Mouse (Mus musculus): ENCODE measurements around the gene Trhde. TPM values are rescaled to one million over a fixed set of nuclear protein-coding genes. Genes with fewer than 3 reads are reported as not detected.

Trhde gene
- polyA plus RNA-seq, 1 experiment from 2014 or later: 0.16 TPM

DNA sequence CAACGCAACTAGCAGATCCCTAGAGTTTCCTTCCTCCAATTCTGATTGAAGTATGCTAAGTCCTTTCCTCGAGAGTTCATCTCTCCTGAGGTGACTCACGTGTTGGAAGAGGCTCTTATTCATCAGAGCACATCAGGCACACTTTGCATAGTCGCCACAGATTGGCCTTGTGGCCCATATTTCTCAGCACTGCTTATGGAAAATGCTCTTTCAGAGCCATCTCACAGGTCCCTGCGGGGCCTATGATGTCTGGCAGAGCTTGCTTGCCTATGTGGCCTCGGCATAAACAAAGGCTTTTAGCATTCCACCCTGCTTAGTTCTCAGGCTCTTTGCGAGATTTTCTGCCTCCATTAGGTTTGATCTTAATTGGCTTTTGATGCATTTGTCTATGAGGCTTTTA lies 396.8 kb downstream of the Trhde start:
- H3K36me3 ChIP-seq: no peaks in the 10 kb centered on the region
- ATAC-seq (ENCODE audit: borderline replicate concordance, extremely low read depth, low FRiP score, low TSS enrichment): no peak
- no peaks in the 10 kb centered on the region for H3K9me3 ChIP-seq
- H3K4me2 ChIP-seq: no peak overlapping the region
- no peaks in the 10 kb centered on the region for H3K4me1 ChIP-seq
- no peak overlapping the region for H3K9ac ChIP-seq
- H3K4me3 ChIP-seq: no peak overlapping the region
- H3K27ac ChIP-seq: no peak overlapping the region
- H3K27me3 ChIP-seq: no peaks in the 10 kb centered on the region
- WGBS: 47% methylated on average over 7 of the region's 7 CpGs

GRCm38 (mm10) chr10:114403795-114404194 lies 398.3 kb downstream of the Trhde start:
- H3K9ac ChIP-seq: no peak overlapping the region
- no peak overlapping the region for H3K4me3 ChIP-seq
- no peaks in the 10 kb centered on the region for H3K4me1 ChIP-seq
- H3K36me3 ChIP-seq: no peaks in the 10 kb centered on the region
- no peak overlapping the region for H3K27ac ChIP-seq
- H3K27me3 ChIP-seq: no peaks in the 10 kb centered on the region
- 41% methylated on average over 2 of the region's 2 CpGs for WGBS
- ATAC-seq (ENCODE audit: borderline replicate concordance, extremely low read depth, low FRiP score, low TSS enrichment): no peak
- no peak overlapping the region for H3K4me2 ChIP-seq
- H3K9me3 ChIP-seq: no peaks in the 10 kb centered on the region

GRCm38 (mm10) chr10:114370804-114371203 lies 431.3 kb downstream of the Trhde start:
- H3K9ac ChIP-seq: no peak overlapping the region
- H3K27ac ChIP-seq: no peak overlapping the region
- 75% methylated on average over 3 of the region's 3 CpGs for WGBS
- H3K4me3 ChIP-seq: no peak overlapping the region
- H3K4me1 ChIP-seq: no peaks in the 10 kb centered on the region
- H3K4me2 ChIP-seq: no peak overlapping the region
- ATAC-seq (ENCODE audit: borderline replicate concordance, extremely low read depth, low FRiP score, low TSS enrichment): no peak
- H3K27me3 ChIP-seq: no peaks in the 10 kb centered on the region
- no peaks in the 10 kb centered on the region for H3K9me3 ChIP-seq
- H3K36me3 ChIP-seq: no peaks in the 10 kb centered on the region

GRCm38 (mm10) chr10:114363442-114363841 lies 438.7 kb downstream of the Trhde start:
- no peak overlapping the region for H3K27ac ChIP-seq
- ATAC-seq (ENCODE audit: borderline replicate concordance, extremely low read depth, low FRiP score, low TSS enrichment): no peak
- WGBS: 77% methylated on average over 6 of the region's 6 CpGs
- H3K9me3 ChIP-seq: no peaks in the 10 kb centered on the region
- no peak overlapping the region for H3K4me3 ChIP-seq
- no peak overlapping the region for H3K9ac ChIP-seq
- H3K36me3 ChIP-seq: no peaks in the 10 kb centered on the region
- H3K4me1 ChIP-seq: no peaks in the 10 kb centered on the region
- no peak overlapping the region for H3K4me2 ChIP-seq
- no peaks in the 10 kb centered on the region for H3K27me3 ChIP-seq

GRCm38 (mm10) chr10:114362631-114363030 lies 439.5 kb downstream of the Trhde start:
- no peak overlapping the region for H3K27ac ChIP-seq
- ATAC-seq (ENCODE audit: borderline replicate concordance, extremely low read depth, low FRiP score, low TSS enrichment): no peak

More at GRCm38 (mm10) chr10:114362631-114363030, 439.5 kb downstream of the Trhde start:
- Histone ChIP-seq H3K4me1 (no peaks in the 10 kb centered on the region), H3K9ac (no peak overlapping the region), H3K27me3 (no peaks in the 10 kb centered on the region), H3K36me3 (no peaks in the 10 kb centered on the region), H3K4me3 (no peak overlapping the region), H3K9me3 (no peaks in the 10 kb centered on the region), H3K4me2 (no peak overlapping the region)
- 45% methylated on average over 2 of the region's 2 CpGs for WGBS

Data from lung, embryonic 15.5 days (tissue).